Mouse (Mus musculus) C2C12 (cell line): ENCODE results near the gene Abcc1. TPM values are rescaled to one million over a fixed set of nuclear protein-coding genes. Genes with fewer than 3 reads are reported as not detected.

Source experiments
- H3K27me3 ChIP-seq: one replicate; pipeline ENCODE4 v1.6.1; 2011; ENCODE audit not compliant: control insufficient read depth, insufficient read depth, insufficient read length
- H3K36me3 ChIP-seq: one replicate; pipeline ENCODE4 v1.6.1; 2011; ENCODE audit not compliant: control insufficient read depth, insufficient read depth
- H3K4me3 ChIP-seq: one replicate; pipeline ENCODE4 v1.5.1; 2011; ENCODE audit warnings: mild to moderate bottlenecking, control low read depth; ENCODE audit not compliant: poor library complexity, insufficient read depth, severe bottlenecking
- H3K79me2 ChIP-seq: one replicate; pipeline ENCODE4 v1.6.1; 2011; ENCODE audit not compliant: control insufficient read depth, insufficient read depth
- H3K79me3 ChIP-seq: one replicate; pipeline ENCODE4 v1.6.1; 2011; ENCODE audit warnings: low read depth, control low read depth
- H3ac ChIP-seq: one replicate; pipeline ENCODE3; 2011; ENCODE audit warnings: low read depth; ENCODE audit not compliant: control insufficient read depth, insufficient read length
- CEBPB ChIP-seq: IDR thresholded peaks from one replicate; pipeline ENCODE4 v1.6.1; 2011; ENCODE audit warnings: low read depth, mild to moderate bottlenecking, control low read depth, moderate library complexity
- CTCF ChIP-seq: IDR thresholded peaks from one replicate; pipeline ENCODE4 v1.5.1; 2011; ENCODE audit not compliant: control insufficient read depth, insufficient read depth, insufficient read length
- FOSL1 ChIP-seq: IDR thresholded peaks from one replicate; pipeline ENCODE4 v1.8.0; 2011; ENCODE audit warnings: mild to moderate bottlenecking, low read length; ENCODE audit not compliant: poor library complexity, insufficient read depth, severe bottlenecking
- MAX ChIP-seq: IDR thresholded peaks from one replicate; pipeline ENCODE4 v1.6.1; 2011; ENCODE audit warnings: mild to moderate bottlenecking, control low read depth
- MYOD1 ChIP-seq: IDR thresholded peaks from one replicate; pipeline ENCODE4 v1.6.1; 2011; ENCODE audit warnings: low read depth; ENCODE audit not compliant: control insufficient read depth, insufficient read length
- MYOG ChIP-seq: IDR thresholded peaks from one replicate; pipeline ENCODE4 v1.6.1; 2011; ENCODE audit not compliant: control insufficient read depth, insufficient read length; ENCODE audit errors: extremely low read depth
- USF1 ChIP-seq: IDR thresholded peaks from one replicate; pipeline ENCODE4 v1.6.1; 2011; ENCODE audit warnings: low read depth, mild to moderate bottlenecking, control low read depth, moderate library complexity
- polyA plus RNA-seq: library from polyadenylated mRNA; unstranded; fragments of >200 nt; fragmentation: generic; extraction: Trizol; gene quantifications from one replicate; pipeline ENCODE4 v1.2.1, GENCODE M21; 2012; ENCODE audit warnings: missing spikeins

The Abcc1 gene
- polyA plus RNA-seq, 1 experiment: 35.8 TPM

- Histone ChIP-seq H3ac (no peak overlapping the region), H3K79me3 (no peaks in the 10 kb centered on the region), H3K79me2 (no peaks in the 10 kb centered on the region), H3K4me3 (no peak overlapping the region), H3K27me3 (no peaks in the 10 kb centered on the region), H3K36me3 (peaks cover 55% of the 10 kb centered on the region)
- TF ChIP-seq CTCF: no peak
- TF ChIP-seq USF1: no peak
- no peak for TF ChIP-seq CEBPB
- TF ChIP-seq FOSL1: no peak
- no peak for TF ChIP-seq MYOD1
- no peak for TF ChIP-seq MYOG
- no peak for TF ChIP-seq MAX
Measured at GRCm38 (mm10) chr16:14437446-14437982, 76.2 kb downstream of the Abcc1 start.

GRCm38 (mm10) chr16:14438561-14438960 is 77.2 kb downstream of the Abcc1 start:
- no peaks in the 10 kb centered on the region for H3K79me2 ChIP-seq
- no peak for TF ChIP-seq MYOG
- no peak for TF ChIP-seq CTCF
- no peak for TF ChIP-seq MAX
- H3ac ChIP-seq: no peak overlapping the region
- no peaks in the 10 kb centered on the region for H3K27me3 ChIP-seq
- H3K79me3 ChIP-seq: no peaks in the 10 kb centered on the region
- H3K4me3 ChIP-seq: no peak overlapping the region
- H3K36me3 ChIP-seq: peaks cover 66% of the 10 kb centered on the region

- Histone ChIP-seq H3K79me3 (no peaks in the 10 kb centered on the region), H3ac (no peak overlapping the region), H3K36me3 (peaks cover 63% of the 10 kb centered on the region), H3K27me3 (no peaks in the 10 kb centered on the region), H3K4me3 (no peak overlapping the region), H3K79me2 (no peaks in the 10 kb centered on the region)
- TF ChIP-seq CTCF: no peak
- TF ChIP-seq CEBPB: no peak
- TF ChIP-seq MYOD1: no peak
- no peak for TF ChIP-seq MAX
- no peak for TF ChIP-seq USF1
- TF ChIP-seq FOSL1: no peak
- TF ChIP-seq MYOG: no peak
Measured at GRCm38 (mm10) chr16:14439081-14439480, 77.7 kb downstream of the Abcc1 start.

- H3K36me3 ChIP-seq: peaks cover 67% of the 10 kb centered on the region
Measured at GRCm38 (mm10) chr16:14439801-14440614, 78.7 kb downstream of the Abcc1 start.

GRCm38 (mm10) chr16:14444059-14444855 is 82.9 kb downstream of the Abcc1 start:
- no peak for TF ChIP-seq MYOD1
- TF ChIP-seq MYOG: no peak
- no peak for TF ChIP-seq CEBPB
- no peak for TF ChIP-seq USF1
- TF ChIP-seq MAX: no peak
- TF ChIP-seq FOSL1: no peak
- no peak for TF ChIP-seq CTCF
- H3ac ChIP-seq: no peak overlapping the region
- H3K79me3 ChIP-seq: peaks cover 3% of the 10 kb centered on the region
- peaks cover 69% of the 10 kb centered on the region for H3K36me3 ChIP-seq
- H3K27me3 ChIP-seq: no peaks in the 10 kb centered on the region
- no peak overlapping the region for H3K4me3 ChIP-seq
- no peaks in the 10 kb centered on the region for H3K79me2 ChIP-seq

More at GRCm38 (mm10) chr16:14439801-14440614, 78.7 kb downstream of the Abcc1 start:
- TF ChIP-seq MAX (no peak), MYOG (no peak), CTCF (no peak), CEBPB (no peak), FOSL1 (no peak), MYOD1 (no peak), USF1 (no peak)
- H3K4me3 ChIP-seq: no peak overlapping the region
- H3K79me2 ChIP-seq: no peaks in the 10 kb centered on the region
- H3K79me3 ChIP-seq: no peaks in the 10 kb centered on the region
- no peak overlapping the region for H3ac ChIP-seq
- no peaks in the 10 kb centered on the region for H3K27me3 ChIP-seq
